Mouse (Mus musculus): ENCODE measurements around the gene Morn1.

Morn1 gene

DNA sequence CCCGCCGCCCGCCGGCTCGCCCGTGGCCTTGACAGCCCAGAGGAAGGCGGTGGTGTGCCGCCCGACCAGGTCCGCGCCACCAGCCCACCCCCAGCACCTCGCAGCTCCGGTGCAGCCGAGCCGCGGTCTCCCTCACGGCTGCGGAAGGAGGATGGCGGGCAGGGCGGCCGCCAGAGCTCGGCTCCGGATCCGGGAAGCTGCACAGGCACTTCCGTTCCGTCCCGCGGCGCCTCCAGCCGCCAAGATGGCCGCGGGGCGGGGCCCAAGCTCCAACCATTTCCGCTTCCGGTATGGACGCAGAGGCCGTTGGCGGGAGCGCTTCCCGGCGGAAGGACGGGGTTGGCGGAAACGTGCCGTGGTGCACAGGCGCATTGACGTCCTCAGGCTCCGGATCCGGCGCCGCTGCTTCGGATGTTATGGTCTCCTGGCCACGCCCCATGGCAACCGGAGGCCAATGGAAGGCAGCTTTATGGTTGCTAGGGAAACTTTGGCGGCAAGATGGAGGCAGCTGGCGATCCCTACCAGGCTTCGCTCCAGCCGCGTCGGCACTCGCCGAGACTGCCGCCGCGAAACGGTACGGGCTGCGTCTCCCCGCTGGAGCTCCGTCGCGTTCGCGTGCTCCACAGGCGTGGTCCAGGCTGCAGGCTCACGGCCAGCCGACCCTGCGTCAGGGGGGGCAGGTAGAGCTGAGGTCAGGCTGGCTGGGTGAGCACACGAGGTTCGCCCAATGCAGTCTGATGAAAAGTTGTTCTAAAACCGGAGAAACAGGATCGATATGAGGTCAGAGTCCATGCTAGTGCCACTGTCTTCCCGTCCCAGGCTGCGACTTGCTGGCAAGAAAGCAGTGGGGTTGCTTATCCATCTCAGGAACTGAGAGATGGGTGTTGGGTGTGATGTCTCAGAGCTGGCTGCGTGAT, at the start of gene Morn1, which contains the start of gene Rer1:
TSS of gene Morn1 (plus strand) at position 470 of the 917 bp plus-strand sequence.
TSS of gene Rer1 (minus strand) at position 275 of the 917 bp plus-strand sequence.
- DNase-seq, result peak; percentile 100

DNA sequence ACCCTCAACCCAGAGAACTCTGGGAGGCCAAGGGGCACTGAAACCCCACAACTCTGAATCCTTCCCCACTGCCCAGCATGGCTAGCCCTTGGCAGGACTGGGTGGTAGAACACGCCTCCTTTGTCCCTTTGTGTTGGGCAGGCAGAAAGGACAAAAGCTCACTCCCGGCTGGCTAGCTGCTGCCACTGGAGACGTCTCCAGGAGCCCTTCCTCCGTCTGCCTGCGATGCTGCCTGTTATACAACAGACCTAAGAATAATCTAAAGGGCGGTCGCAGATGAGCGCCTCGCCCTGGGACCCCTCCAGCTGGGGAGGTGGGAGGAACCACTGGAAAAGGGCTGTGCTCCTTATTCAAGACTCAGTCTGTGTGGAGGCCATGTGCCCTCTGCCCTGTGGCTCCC, 46.2 kb upstream of the Morn1 start:
- DNase-seq, result no peak

DNA sequence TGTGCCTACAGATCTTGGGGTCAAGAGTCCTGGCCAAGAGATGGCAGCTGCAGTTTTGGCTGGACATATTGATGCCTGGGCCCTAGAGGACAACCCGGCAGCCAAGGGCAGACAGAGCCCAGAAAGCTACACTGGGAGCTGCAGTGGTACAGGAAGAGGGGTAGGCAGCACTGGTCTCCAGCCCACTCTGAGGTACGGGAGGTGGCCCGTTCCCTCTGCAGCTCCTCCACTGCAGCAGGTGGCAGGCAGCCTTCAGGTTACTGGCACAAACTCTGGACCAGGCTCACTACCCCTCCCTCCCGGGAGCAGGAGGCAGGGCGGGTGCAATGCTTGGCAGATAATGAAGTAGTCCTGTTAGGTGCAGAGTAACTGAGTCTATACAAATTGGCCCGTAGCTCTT, 45.7 kb upstream of the Morn1 start:
- DNase-seq, result no peak

DNA sequence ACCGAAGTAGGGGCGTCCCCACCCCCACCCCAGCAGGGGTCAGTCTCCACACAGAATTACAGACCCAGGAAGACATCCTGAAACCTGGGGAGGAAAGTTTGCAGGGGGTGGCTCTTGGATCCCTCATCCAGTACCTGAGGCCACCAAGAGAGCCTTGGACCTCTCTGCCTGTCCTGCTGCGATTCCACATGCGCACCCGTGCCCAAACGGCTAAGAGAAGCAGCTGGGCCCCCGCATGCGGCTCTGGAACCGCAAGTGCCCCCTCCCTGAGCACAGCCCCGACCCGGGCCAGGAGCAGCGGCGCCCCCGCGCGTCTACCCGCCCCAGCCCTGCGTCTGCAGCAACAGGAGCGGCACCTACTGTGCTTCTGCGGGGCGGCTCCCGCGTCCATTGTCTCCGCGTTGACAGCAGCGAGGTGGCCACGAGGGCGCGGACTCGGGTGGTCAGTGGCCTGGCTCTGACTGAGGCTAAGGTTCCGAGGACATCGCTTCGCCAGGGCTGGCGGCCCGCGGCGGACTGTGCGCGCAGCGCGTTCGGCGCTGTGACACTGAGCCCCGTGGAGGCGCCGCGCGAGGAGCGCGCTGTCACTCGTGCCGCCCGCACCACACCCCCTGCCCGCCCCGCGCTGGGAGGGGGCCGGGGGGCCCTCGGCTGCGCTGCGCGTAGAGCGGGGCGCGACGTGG, 43.6 kb upstream of the Morn1 start:
- DNase-seq, result no peak

DNA sequence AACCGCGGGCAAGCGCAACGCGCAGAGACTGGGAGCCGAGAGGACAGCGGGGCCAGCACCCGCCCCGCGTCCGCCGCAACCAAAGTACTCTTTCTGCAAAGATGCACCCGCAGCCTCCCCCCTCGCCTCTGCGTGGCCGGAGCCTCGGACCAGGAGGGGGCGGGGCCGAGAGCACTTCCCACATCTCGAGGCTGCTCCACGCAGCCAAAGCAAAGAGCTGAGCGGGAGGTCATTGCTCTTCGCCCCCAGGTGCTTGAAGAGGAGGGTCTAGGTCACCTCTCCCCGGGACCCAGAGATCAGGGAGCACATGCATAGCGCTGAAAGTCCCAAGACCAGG, 43.1 kb upstream of the Morn1 start:
- peak in 1 of 2 experiments; percentile 64 for DNase-seq

DNA sequence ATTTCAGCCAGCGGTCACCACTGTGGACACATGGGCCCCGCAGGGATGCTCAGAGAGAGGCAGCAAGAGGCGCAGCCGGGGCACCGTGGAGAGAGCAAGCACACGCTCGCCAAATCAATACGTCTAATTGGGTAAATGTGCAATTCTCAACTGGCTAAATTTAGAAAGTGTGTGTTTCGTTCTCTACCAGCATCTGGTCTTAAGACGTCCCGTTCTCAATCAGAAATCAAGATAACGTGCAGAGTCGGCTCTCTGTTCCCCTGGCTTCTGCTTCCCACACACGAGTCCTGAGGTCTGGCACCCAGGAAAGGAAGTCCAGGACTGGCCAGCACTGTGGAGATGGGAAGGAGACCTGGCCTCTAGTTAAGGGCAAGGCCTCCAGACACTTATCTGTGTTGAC, 39.7 kb upstream of the Morn1 start:
- no peak for DNase-seq

DNA sequence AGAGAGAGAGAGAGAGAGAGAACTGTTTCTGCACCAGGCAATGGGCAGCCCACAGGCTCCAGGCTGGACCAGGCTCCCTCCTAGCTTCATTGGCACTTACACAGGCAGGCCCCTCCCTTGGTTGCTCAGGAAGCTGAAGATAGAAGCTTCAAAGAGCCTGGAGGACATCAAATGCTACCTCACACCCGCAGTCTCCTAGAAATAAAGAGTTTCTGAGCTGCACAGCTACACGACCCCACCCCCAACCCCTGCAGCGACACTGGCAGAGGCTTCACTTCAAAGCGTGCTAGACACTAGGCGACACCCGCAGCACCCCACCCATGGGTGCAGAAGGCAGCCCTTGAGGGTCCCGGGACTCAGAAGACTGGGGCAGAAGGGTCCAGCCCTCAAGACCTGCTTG, 36.3 kb upstream of the Morn1 start:
- DNase-seq, result no peak

DNA sequence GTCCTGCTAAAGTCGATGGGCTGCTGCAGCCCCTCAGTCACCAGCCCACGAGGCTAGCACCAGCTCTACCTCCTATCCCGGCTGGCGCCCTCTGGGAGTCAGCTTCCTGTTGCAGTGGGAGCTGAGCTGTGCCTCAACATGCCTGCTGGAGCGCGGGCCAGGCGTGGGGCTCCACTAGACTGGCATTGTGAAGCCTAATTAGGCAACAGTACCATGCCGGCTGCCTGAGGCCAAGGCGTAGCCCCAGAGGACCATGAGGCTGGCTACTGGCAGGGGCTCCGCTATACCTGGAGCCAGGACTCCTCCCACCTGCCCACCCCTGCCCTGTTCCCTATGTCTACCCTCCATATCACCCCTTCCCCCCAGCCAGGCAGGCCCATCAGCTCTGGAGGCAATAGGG, 29.7 kb upstream of the Morn1 start, which contains the start of gene Plch2:
TSS of gene Plch2 (minus strand) at position 61 of the 400 bp plus-strand sequence.
- peak in 1 of 2 experiments; percentile 40 for DNase-seq

DNA sequence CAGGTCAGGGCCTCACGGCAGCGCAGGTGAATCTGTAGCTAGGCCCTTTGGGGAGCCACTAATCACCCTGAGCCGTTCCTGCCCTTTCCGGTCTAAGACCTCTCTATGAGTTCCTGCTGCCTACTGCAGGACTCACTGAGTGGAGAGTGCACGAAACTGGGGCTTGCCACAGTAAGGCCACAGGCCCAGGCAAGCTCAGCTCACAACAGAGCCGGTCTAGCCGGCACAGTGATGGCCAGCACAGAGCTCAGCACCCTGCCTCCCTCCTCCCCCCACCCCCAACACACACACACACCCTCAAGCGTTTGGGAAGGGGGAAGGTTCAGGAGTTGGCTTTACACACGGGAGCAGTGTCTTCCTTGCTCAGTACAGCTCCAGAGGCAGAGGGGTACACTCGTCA, 28.1 kb upstream of the Morn1 start:
- no peak for DNase-seq

DNA sequence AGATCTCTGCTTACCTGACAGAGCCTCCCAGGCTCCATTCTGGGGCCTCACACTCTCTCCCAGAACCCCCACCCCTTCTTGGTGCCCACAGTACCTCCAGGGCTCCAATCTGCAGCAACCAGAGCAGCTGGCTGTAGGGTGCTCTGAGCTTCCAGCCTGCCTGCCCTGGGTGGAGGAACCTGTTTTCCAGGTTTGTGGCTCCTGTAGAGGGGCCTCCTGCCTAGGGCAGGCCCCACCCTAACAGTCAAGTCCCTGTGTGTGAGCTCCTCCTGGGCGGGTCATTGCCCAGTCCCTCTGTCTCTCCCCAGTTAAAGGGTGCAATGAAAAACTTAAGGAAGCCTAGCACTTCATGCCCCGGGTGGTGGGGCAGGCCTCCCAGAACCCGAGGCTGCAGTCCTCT, 22.5 kb upstream of the Morn1 start:
- no peak for DNase-seq

DNA sequence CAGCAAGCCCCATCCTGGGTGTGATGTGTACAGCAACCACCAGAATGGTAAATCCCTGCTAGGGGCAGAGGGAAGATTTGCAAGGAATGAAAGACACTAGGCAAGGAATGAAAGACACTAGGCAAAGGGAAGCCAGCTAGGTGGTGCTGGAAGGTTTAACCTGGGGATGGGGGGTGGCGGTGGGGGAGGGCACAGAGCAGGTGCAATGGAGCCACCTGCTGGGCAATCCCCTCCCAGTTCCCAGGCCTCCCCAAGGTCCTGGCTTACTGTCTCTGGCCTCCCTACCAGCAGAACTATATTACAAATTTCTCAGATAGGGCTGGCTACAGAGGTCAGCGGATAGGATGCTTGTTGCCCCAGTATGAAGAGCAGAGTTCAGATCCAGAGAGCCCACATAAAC, 21.9 kb upstream of the Morn1 start:
- no peak for DNase-seq

DNA sequence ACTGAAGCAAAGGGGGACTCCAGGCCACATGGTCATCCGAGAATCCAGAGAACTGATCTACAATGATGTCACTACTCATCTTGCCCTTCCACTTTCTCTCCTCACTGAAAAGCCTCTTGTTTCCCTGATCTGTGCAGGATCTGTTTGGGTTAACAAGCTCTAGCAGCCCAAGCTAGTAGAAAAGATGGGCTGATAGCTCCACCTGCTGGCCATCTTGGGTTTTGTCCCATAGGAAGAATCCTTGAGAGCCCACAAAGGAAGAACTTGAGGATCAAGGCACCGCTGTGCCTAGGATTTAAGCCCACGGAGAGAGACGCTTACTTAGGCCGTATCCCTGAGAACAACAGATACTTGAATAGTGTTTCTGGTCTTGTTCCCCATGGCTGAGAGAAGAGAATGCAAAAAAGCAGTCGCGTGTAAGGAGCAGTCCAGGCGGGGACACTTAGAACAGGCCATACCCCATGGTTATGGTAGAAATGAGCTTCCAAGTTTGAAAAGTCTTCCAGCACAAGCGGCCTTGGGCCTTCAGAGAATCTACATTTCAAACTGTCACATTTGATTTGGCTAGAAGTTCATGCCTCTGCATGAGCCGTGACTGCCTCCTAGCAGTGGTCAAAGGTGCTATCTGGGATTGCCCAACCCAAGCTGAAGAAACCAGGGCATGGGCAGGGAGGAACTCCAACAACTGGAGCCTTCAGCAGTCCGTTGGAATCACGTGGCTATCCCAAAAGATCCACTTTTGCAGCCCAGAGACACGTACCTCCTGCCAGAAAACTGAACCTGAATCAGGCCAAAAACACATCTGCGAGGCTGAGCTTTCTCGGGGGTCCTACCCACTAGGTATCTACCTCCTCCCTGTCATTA, 20.2 kb upstream of the Morn1 start:
- peak; percentile 95 to 96 for DNase-seq

DNA sequence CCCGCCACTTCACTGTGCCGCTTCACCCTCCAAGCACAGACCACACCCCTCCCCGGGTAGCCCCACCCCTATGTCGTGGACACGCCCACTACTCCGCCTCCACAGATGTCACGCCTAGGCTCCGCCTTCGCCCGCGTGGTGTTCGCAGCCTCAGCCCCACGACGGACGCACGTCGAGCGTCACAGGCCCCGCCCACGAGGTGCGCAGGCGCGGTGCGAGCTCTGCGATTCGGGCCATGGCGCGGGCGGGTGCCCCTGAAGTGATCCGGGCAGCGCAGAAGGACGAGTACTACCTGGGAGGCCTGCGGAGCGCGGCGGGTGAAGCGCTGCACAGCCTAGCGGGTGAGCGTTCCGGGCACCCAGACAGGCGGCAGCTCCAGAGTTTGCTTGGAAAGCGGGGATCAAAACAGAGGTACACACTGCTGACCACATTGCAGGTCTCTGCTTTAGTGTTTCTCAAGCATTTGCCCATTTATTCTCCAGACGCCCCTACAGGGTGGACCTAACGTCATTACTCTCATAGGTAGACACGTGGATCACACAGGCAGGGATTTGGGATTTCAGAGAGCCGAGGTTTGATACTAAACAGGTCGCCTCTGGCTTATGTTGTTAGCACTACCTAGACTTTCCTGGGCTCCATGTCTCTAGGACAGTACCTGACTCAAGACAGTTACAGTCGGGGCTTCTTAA, 19.4 kb upstream of the Morn1 start, which contains the start of gene Pex10:
TSS of gene Pex10 (plus strand) at position 183 of the 689 bp plus-strand sequence.
- peak; percentile 98 for DNase-seq

DNA sequence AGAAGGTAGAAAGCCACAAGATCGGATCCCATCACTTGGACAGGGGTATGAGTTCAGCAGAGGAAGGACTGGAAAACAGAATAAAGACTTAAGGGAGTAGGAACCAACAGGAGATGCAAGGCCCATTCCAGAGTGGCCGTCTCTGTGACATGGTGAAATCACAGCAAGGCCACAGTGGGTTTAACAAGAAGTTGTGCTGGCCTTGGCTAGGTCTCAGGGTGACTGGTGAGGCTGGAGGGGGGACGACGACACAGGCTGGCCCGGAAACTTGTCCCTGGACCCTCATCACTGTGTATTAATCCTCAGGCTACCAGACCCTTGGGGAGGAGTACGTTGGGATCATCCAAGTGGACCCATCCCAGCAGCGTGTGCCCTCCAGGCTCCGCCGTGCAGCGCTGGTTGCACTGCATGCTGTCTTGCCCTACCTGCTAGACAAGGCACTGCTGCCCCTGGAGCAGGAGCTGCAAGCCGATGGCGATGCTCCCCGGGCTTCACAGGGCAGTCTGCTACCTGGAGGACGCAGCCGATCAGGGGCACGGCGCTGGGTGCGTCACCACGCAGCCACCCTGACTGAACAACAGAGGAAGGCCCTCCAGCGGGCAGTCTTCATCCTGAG, 17.9 kb upstream of the Morn1 start:
- DNase-seq, result no peak

DNA sequence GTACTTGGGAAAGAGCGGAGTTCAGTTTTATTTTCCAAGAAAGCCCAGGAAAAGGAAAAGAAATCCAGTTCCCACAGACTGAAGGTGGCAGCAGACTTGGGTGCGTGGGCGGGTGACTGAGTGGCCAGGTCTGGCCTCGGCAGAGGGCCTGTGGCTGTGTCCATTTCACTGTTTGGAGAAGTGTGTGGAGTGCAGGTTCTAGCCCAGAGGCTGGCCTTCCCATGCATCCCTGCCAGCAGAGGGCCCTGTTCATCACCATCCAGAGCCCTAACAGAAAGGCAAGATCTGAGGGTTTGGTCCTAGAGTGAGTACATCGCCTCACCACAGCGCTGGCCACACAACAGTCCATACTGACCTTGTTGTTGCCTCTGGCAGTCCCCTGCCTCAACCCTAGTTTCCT, 17.2 kb upstream of the Morn1 start:
- DNase-seq, result peak; percentile 58 to 60

DNA sequence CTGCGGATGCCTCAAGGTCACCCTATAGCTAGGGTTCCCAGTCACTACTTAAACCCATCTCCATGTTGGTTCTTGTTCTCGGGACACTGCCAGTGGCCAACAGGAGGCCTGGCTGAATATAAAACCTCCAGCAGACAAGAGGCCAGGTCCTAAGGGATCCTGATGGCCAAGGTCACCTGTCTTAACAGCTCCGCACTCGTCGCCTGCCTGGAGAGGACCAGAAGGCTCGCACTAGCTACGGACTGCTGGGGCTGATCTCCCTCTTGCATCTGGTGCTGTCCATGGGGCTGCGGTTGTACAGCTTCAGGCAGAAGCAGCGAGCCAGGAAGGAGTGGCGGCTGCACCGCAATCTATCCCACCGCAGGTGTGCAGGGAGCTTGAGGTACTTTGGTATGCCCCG, 16.2 kb upstream of the Morn1 start:
- DNase-seq, result no peak

DNA sequence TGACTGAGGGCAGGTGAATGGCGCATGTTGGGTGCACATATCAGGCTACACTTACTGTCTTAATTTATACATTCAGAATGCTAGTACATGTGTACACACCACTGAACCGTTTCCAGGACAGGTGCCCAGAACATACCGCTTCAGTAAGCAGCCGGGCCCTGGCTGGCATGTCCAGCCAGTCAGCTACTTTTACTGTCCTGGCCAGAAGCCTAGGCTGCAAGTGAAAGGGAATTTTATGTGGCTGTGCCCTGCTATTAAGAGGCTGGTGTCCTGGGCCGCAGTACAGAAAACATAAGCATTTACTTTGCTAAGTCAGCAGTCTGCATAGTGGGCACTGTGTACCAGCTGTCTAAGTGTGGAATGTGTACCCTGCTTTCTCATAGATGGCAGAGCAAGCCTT, 15.5 kb upstream of the Morn1 start:
- DNase-seq, result no peak

DNA sequence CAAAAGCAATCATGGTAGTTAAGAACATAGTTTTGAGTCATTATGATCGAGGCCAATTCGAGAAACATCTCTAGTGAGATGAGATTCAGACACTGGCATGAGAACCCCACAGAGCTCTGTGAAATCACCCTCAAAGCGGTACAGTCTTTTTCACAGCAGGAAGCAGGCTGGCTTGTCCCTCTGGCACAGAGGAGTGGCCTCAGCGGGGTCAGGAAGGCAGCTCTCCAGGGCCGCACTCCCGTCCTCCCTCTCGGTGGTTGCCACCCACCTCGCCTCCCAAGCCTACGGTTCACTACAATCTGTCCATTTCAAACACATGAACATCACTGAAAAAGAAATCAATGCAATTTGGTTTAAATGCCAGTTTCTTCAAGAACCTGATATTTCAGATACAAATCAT, 12.0 kb upstream of the Morn1 start:
- no peak for DNase-seq

DNA sequence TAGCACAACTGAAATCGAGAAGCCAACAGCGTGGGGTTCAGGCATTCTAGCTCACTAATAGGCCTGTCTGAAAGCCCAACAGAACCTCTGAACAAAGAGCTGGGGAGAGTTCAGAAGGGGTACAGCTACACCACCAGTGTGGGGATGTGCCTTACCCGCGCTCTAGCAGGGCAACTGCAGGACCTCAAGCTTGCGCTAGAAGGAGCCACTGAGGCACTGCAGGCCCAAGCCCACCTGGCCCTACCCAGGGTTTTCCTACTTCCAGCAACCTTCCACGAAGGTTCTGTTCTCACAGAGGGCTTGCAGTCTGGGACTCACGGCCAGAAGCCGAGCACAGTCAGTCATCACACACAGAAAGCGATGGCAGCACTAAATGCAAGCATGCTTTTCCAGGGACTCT, 11.2 kb upstream of the Morn1 start:
- DNase-seq, result no peak

DNA sequence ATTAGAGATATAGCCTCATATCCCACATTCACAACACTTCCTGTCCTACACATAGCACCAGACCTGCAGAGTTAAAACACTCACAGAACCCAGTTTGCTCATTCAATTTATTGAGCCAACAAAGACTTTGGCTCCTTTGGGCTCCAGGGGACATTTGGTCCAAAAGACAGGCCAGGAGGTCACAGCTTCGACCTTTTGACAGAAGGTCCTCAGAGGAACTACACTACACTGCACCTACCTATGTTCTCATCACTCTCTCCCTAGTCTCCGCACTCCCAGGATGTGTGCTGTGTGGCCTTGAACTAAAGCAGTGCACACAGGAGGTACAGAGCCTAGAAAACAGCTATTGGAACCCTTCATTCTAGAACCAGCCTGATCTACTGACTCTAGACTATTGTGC, 10.6 kb upstream of the Morn1 start:
- DNase-seq, result no peak

DNA sequence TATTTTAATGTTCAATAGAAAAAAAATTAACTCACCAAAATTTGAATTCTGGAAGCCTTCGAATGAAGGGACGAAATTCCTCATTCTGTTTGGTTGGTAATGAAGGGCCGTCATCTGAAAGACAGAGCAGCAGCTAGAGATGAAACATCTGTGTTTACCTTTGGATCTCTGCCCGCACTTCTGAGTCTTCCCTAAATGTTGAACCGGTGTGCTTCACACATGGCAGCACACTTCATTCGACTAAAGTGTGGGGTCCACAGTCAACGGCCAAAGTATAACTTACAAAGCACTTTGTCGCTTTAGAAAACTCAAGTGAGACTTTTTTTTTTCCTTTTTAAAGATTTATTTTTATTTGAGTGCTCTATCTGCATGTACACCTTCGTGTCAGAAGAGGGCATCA, 9.7 kb upstream of the Morn1 start:
- DNase-seq, result no peak

DNA sequence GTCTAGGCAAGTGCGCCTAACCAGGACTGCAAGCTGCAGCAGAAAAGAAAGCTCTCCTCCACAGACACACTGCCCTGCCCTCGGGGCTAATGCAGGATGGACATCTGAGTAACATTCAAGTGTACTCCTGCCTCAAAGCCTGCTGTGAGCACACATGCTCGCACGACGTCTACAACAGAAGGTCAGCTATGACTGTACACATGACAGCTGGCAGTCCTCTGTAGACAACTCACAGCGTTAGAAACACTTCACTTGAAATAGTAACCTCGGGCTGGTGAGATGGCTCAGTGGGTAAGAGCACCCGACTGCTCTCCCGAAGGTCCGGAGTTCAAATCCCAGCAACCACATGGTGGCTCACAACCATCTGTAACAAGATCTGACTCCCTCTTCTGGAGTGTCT, 7.6 kb upstream of the Morn1 start:
- DNase-seq, result peak; percentile 46 to 48
